Mouse (Mus musculus) CH12.LX (cell line): ENCODE measurements at regions not wholly inside any gene's neighbourhood (a gene's known extent, or its start where the extent isn't known, plus 50 kb on each side); places are given as distances from the start of the nearest gene placed in this dataset.

Source experiments
- CTCF ChIP-seq, 2 experiments: IDR thresholded peaks in 1 of 2; conservative IDR thresholded peaks in 1 of 2; 2 replicates each; pipeline ENCODE4 v1.5.1; 2011 to 2012; ENCODE audit warnings: low read depth in 2 of 2, low read length in 2 of 2, improper control_type of control experiment in 1 of 2, inconsistent platforms in 1 of 2, mild to moderate bottlenecking in 1 of 2, moderate library complexity in 1 of 2
- ETS1 ChIP-seq: conservative IDR thresholded peaks from 2 replicates; pipeline ENCODE4 v1.6.1; 2012; ENCODE audit warnings: low read depth, mild to moderate bottlenecking, inconsistent platforms, low read length, improper control_type of control experiment, moderate library complexity
- MAFK ChIP-seq: IDR thresholded peaks from 2 replicates; pipeline ENCODE4 v1.6.1; 2011; ENCODE audit warnings: low read length, improper control_type of control experiment; ENCODE audit not compliant: insufficient replicate concordance
- RAD21 ChIP-seq: IDR thresholded peaks from 2 replicates; pipeline ENCODE4 v1.6.1; 2011; ENCODE audit warnings: low read depth, mild to moderate bottlenecking, low read length, improper control_type of control experiment, moderate library complexity
- UBTF ChIP-seq: IDR thresholded peaks from 2 replicates; pipeline ENCODE4 v1.6.1; 2012; ENCODE audit warnings: low read depth, mild to moderate bottlenecking, inconsistent platforms, low read length, improper control_type of control experiment, moderate library complexity
- USF1 ChIP-seq: IDR thresholded peaks from 2 replicates; pipeline ENCODE4 v1.6.1; 2014; ENCODE audit warnings: low read depth, mild to moderate bottlenecking, inconsistent platforms, low read length, improper control_type of control experiment
- ZKSCAN1 ChIP-seq: IDR thresholded peaks from 2 replicates; pipeline ENCODE4 v1.6.1; 2012; ENCODE audit warnings: low read depth, inconsistent platforms, low read length, improper control_type of control experiment, borderline replicate concordance
- ZMIZ1 ChIP-seq: IDR thresholded peaks from 2 replicates; pipeline ENCODE4 v1.6.1; 2012; ENCODE audit warnings: low read depth, mild to moderate bottlenecking, inconsistent platforms, low read length, improper control_type of control experiment

DNA sequence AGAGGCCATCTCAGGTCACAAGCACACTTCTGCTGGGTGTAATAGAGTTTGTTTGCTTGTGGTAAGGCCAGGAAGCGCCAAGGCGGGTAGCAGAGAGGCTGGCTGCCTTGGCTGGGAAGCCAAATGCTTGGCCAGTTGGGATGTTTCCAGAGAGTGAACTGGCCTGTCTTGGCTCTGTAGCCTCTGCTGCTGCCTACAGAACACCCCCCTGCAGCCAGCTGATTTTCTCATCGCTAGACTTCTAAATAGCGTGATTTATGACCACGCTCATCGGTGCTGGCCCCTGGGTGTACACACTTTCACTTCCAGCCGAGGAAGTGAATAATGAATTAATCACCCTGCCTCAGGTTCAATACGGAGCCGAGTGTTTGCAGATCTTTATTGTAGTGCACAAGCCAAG lies 102.2 kb upstream of the Adpgk start:
- TF ChIP-seq ETS1 (no peak), USF1 (no peak), CTCF (conservative IDR thresholded peaks at IDR 0.05 in 1 of 2, IDR thresholded peaks at IDR 0.05 in 1 of 2; ENCODE audit: low read depth in 2 of 2, low read length in 2 of 2) (no peak), ZKSCAN1 (no peak), RAD21 (no peak), UBTF (no peak), ZMIZ1 (no peak), MAFK (no peak)
